Mouse (Mus musculus): ENCODE data around the gene Oit1. TPM values are rescaled to one million over a fixed set of nuclear protein-coding genes. Genes with fewer than 3 reads are reported as not detected.

Gene Oit1
- total and polyA plus RNA-seq, 3 experiments, result not detected

- DNase-seq (ENCODE audit: low spot score) (no peak), ATAC-seq (ENCODE audit: extremely low read depth, insufficient number of reproducible peaks, low FRiP score, poor library complexity, severe bottlenecking) (no peak)
- no peak for TF ChIP-seq POLR2AphosphoS5 (IDR thresholded peaks at IDR 0.05; ENCODE audit: insufficient replicate concordance, low read depth, low read length)
- H3K4me3 ChIP-seq (ENCODE audit: low read depth, low read length), result no peak overlapping the region
- H3K9me3 ChIP-seq (replicated peaks), result no peaks in the 10 kb centered on the region
- H3K36me3 ChIP-seq (replicated peaks), result no peaks in the 10 kb centered on the region
- no peaks in the 10 kb centered on the region for H3K27me3 ChIP-seq (ENCODE audit: insufficient read depth, low read length)
- no peaks in the 10 kb centered on the region for H3K4me1 ChIP-seq (ENCODE audit: insufficient read depth, low read depth, low read length)
Measured at GRCm38 (mm10) chr14:8367121-8367520, 11.4 kb downstream of the Oit1 start.

GRCm38 (mm10) chr14:8365833-8366232 lies 12.7 kb downstream of the Oit1 start:
- no peaks in the 10 kb centered on the region for H3K9me3 ChIP-seq (replicated peaks)
- no peak for ATAC-seq (ENCODE audit: extremely low read depth, insufficient number of reproducible peaks, low FRiP score, poor library complexity, severe bottlenecking)
- H3K36me3 ChIP-seq (replicated peaks), result no peaks in the 10 kb centered on the region
- no peak overlapping the region for H3K4me3 ChIP-seq (ENCODE audit: low read depth, low read length)
- no peaks in the 10 kb centered on the region for H3K4me1 ChIP-seq (ENCODE audit: insufficient read depth, low read depth, low read length)
- no peak for TF ChIP-seq POLR2AphosphoS5 (IDR thresholded peaks at IDR 0.05; ENCODE audit: insufficient replicate concordance, low read depth, low read length)
- no peak for TF ChIP-seq GATA2 (IDR thresholded peaks at IDR 0.05; ENCODE audit: borderline replicate concordance, low read depth, low read length)
- TF ChIP-seq GATA1 (IDR thresholded peaks at IDR 0.05; ENCODE audit: borderline replicate concordance, low read length), result no peak
- no peak for TF ChIP-seq TAL1 (conservative IDR thresholded peaks at IDR 0.05; ENCODE audit: low read depth, low read length)
- TF ChIP-seq CTCF (IDR thresholded peaks at IDR 0.05; ENCODE audit: low read depth, low read length), result no peak
- no peak for DNase-seq (ENCODE audit: low spot score)
- no peaks in the 10 kb centered on the region for H3K27me3 ChIP-seq (ENCODE audit: insufficient read depth, low read length)

- Histone ChIP-seq H3K27me3 (ENCODE audit: insufficient read depth, low read length) (no peaks in the 10 kb centered on the region), H3K9me3 (replicated peaks) (no peaks in the 10 kb centered on the region), H3K36me3 (replicated peaks) (no peaks in the 10 kb centered on the region), H3K4me3 (ENCODE audit: low read depth, low read length) (no peak overlapping the region), H3K4me1 (ENCODE audit: insufficient read depth, low read depth, low read length) (peaks cover 5% of the 10 kb centered on the region; the same call in 1 of the 2 replicates)
- TF ChIP-seq CTCF (IDR thresholded peaks at IDR 0.05; ENCODE audit: low read depth, low read length), result no peak
- TF ChIP-seq TAL1 (conservative IDR thresholded peaks at IDR 0.05; ENCODE audit: low read depth, low read length), result no peak
- TF ChIP-seq POLR2AphosphoS5 (IDR thresholded peaks at IDR 0.05; ENCODE audit: insufficient replicate concordance, low read depth, low read length), result no peak
- TF ChIP-seq GATA2 (IDR thresholded peaks at IDR 0.05; ENCODE audit: borderline replicate concordance, low read depth, low read length), result no peak
- TF ChIP-seq GATA1 (IDR thresholded peaks at IDR 0.05; ENCODE audit: borderline replicate concordance, low read length), result no peak
- no peak; the same call in 1 of the 2 replicates for ATAC-seq (ENCODE audit: extremely low read depth, insufficient number of reproducible peaks, low FRiP score, poor library complexity, severe bottlenecking)
- no peak for DNase-seq (ENCODE audit: low spot score)
Measured at GRCm38 (mm10) chr14:8356836-8357235, 21.7 kb downstream of the Oit1 start.

- Histone ChIP-seq H3K9me3 (replicated peaks) (no peaks in the 10 kb centered on the region), H3K27me3 (ENCODE audit: insufficient read depth, low read length) (no peaks in the 10 kb centered on the region), H3K36me3 (replicated peaks) (no peaks in the 10 kb centered on the region), H3K4me1 (ENCODE audit: insufficient read depth, low read depth, low read length) (peaks cover 5% of the 10 kb centered on the region; the same call in 1 of the 2 replicates), H3K4me3 (ENCODE audit: low read depth, low read length) (no peak overlapping the region)
- ATAC-seq (ENCODE audit: extremely low read depth, insufficient number of reproducible peaks, low FRiP score, poor library complexity, severe bottlenecking) (no peak), DNase-seq (ENCODE audit: low spot score) (peak; percentile 46)
- TF ChIP-seq POLR2AphosphoS5 (IDR thresholded peaks at IDR 0.05; ENCODE audit: insufficient replicate concordance, low read depth, low read length) (no peak), CTCF (IDR thresholded peaks at IDR 0.05; ENCODE audit: low read depth, low read length) (peak; percentile 89), GATA2 (IDR thresholded peaks at IDR 0.05; ENCODE audit: borderline replicate concordance, low read depth, low read length) (no peak), TAL1 (conservative IDR thresholded peaks at IDR 0.05; ENCODE audit: low read depth, low read length) (no peak), GATA1 (IDR thresholded peaks at IDR 0.05; ENCODE audit: borderline replicate concordance, low read length) (no peak)
Measured at GRCm38 (mm10) chr14:8355999-8356501, 22.5 kb downstream of the Oit1 start.

- TF ChIP-seq GATA1 (IDR thresholded peaks at IDR 0.05; ENCODE audit: borderline replicate concordance, low read length) (no peak), CTCF (IDR thresholded peaks at IDR 0.05; ENCODE audit: low read depth, low read length) (no peak), POLR2AphosphoS5 (IDR thresholded peaks at IDR 0.05; ENCODE audit: insufficient replicate concordance, low read depth, low read length) (no peak), TAL1 (conservative IDR thresholded peaks at IDR 0.05; ENCODE audit: low read depth, low read length) (no peak), GATA2 (IDR thresholded peaks at IDR 0.05; ENCODE audit: borderline replicate concordance, low read depth, low read length) (no peak)
- H3K4me1 ChIP-seq (ENCODE audit: insufficient read depth, low read depth, low read length), result no peaks in the 10 kb centered on the region
- H3K36me3 ChIP-seq (replicated peaks), result no peaks in the 10 kb centered on the region
- ATAC-seq (ENCODE audit: extremely low read depth, insufficient number of reproducible peaks, low FRiP score, poor library complexity, severe bottlenecking) (no peak), DNase-seq (ENCODE audit: low spot score) (no peak)
- H3K4me3 ChIP-seq (ENCODE audit: low read depth, low read length), result no peak overlapping the region
- no peaks in the 10 kb centered on the region for H3K9me3 ChIP-seq (replicated peaks)
- no peaks in the 10 kb centered on the region for H3K27me3 ChIP-seq (ENCODE audit: insufficient read depth, low read length)
Measured at GRCm38 (mm10) chr14:8348927-8349326, 29.6 kb downstream of the Oit1 start.

- Histone ChIP-seq H3K4me3 (ENCODE audit: low read depth, low read length) (no peak overlapping the region), H3K9me3 (replicated peaks) (no peaks in the 10 kb centered on the region), H3K36me3 (replicated peaks) (no peaks in the 10 kb centered on the region), H3K27me3 (ENCODE audit: insufficient read depth, low read length) (no peaks in the 10 kb centered on the region), H3K4me1 (ENCODE audit: insufficient read depth, low read depth, low read length) (no peaks in the 10 kb centered on the region)
- no peak for ATAC-seq (ENCODE audit: extremely low read depth, insufficient number of reproducible peaks, low FRiP score, poor library complexity, severe bottlenecking)
- DNase-seq (ENCODE audit: low spot score), result peak; percentile 14
- TF ChIP-seq POLR2AphosphoS5 (IDR thresholded peaks at IDR 0.05; ENCODE audit: insufficient replicate concordance, low read depth, low read length) (no peak), CTCF (IDR thresholded peaks at IDR 0.05; ENCODE audit: low read depth, low read length) (peak; percentile 85), GATA2 (IDR thresholded peaks at IDR 0.05; ENCODE audit: borderline replicate concordance, low read depth, low read length) (no peak), GATA1 (IDR thresholded peaks at IDR 0.05; ENCODE audit: borderline replicate concordance, low read length) (no peak), TAL1 (conservative IDR thresholded peaks at IDR 0.05; ENCODE audit: low read depth, low read length) (no peak)
Measured at GRCm38 (mm10) chr14:8346255-8346997, 32.1 kb downstream of the Oit1 start.
